ENCODE assay signal across 8 mouse cellular contexts in the genomic region with DNA sequence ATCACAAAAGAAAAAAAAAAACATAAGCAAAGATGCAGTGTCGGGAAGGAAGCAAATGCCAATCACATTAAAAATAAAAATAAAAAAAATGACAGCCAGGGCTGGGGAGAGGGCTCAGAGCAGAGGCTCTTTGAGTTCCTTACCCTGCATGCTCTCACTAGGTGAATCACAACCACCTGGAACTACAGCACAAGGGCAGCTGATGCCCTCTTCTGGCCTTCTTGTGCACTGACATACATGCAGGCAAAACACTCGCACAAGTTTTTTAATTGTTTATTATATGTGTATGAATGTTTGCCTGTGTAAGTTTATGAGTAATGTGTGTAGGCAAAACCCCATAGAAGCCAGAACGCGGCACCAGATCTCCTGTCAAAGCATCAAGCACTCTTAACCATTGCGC. TPM values are rescaled to one million over a fixed set of nuclear protein-coding genes. Genes with fewer than 3 reads are reported as not detected.
DNase-seq lines count a peak whose midpoint lies in the region; ATAC-seq and TF ChIP-seq lines count a peak whose summit lies in the region.
"Had no signal": no experiment of that assay in that cellular context is flagged by ENCODE, and none has a peak within 500 bp of the region (broad histone marks: within the 10 kb centered on the region; RNA-seq: fewer than 3 reads in every experiment).

No protein-coding gene starts in this region.

- no peak overlapping the region for H3K9ac ChIP-seq in midbrain, embryonic 14.5 days (replicated peaks; ENCODE audit: low read length)
- no peak overlapping the region for H3K9ac ChIP-seq in limb, embryonic 14.5 days (ENCODE audit: low read depth, low read length, severe bottlenecking)
- H3K9ac ChIP-seq: midbrain, embryonic 13.5 days had no signal

- no peaks in the 10 kb centered on the region for H3K27me3 ChIP-seq in midbrain, embryonic 14.5 days (ENCODE audit: control insufficient read depth, insufficient read depth, low read length)
- H3K27me3 ChIP-seq in midbrain, embryonic 10.5 days (ENCODE audit: low read depth, poor library complexity, severe bottlenecking): no peaks in the 10 kb centered on the region
- no peaks in the 10 kb centered on the region for H3K27me3 ChIP-seq in limb, embryonic 14.5 days (ENCODE audit: control insufficient read depth, insufficient read depth, low read length)
- H3K27me3 ChIP-seq: midbrain, embryonic 13.5 days had no signal

- TF ChIP-seq POLR2A in limb, embryonic 14.5 days (IDR thresholded peaks at IDR 0.05; ENCODE audit: borderline replicate concordance, extremely low read depth, insufficient read depth, insufficient read length): no peak

- peaks cover 49% of the 10 kb centered on the region for H3K36me3 ChIP-seq in midbrain, embryonic 14.5 days (ENCODE audit: control insufficient read depth, insufficient read depth, low read length)
- peaks cover 38% of the 10 kb centered on the region for H3K36me3 ChIP-seq in midbrain, embryonic 10.5 days
- peaks cover 41% of the 10 kb centered on the region for H3K36me3 ChIP-seq in limb, embryonic 14.5 days (ENCODE audit: control insufficient read depth, insufficient read depth, low read length)

- peak; percentile 61 for DNase-seq in midbrain, embryonic 14.5 days
- DNase-seq in midbrain, embryonic 10.5 days (ENCODE audit: low spot score): no peak
- peak; percentile 51 for DNase-seq in ZHBTc4 (ENCODE audit: low read depth, low spot score)
- DNase-seq in limb, embryonic 14.5 days (ENCODE audit: low spot score): peak; percentile 49
- DNase-seq in thymus, postnatal 14 days: peak; percentile 56
- no peak for DNase-seq in layer of hippocampus, adult 8-10 months (ENCODE audit: low spot score in 2 of 2)
- DNase-seq in spleen, postnatal 4 days (ENCODE audit: low spot score in 2 of 2): no peak

- H3K4me3 ChIP-seq in midbrain, embryonic 14.5 days (replicated peaks; ENCODE audit: low read depth, low read length): no peak overlapping the region
- no peak overlapping the region for H3K4me3 ChIP-seq in midbrain, embryonic 10.5 days
- H3K4me3 ChIP-seq in limb, embryonic 14.5 days (replicated peaks; ENCODE audit: low read length): no peak overlapping the region
- H3K4me3 ChIP-seq: midbrain, embryonic 13.5 days had no signal

- H3K27ac ChIP-seq in midbrain, embryonic 14.5 days (replicated peaks; ENCODE audit: low read depth, low read length): no peak overlapping the region
- no peak overlapping the region for H3K27ac ChIP-seq in midbrain, embryonic 10.5 days (replicated peaks)
- no peak overlapping the region for H3K27ac ChIP-seq in limb, embryonic 14.5 days (replicated peaks; ENCODE audit: low read depth, low read length)
- H3K27ac ChIP-seq: midbrain, embryonic 13.5 days had no signal

- ATAC-seq in midbrain, embryonic 14.5 days (ENCODE audit: low FRiP score, low TSS enrichment): no peak
- no peak for ATAC-seq in limb, embryonic 14.5 days (ENCODE audit: low FRiP score, low read depth)
- ATAC-seq: midbrain, embryonic 13.5 days had no signal

- H3K4me1 ChIP-seq in midbrain, embryonic 14.5 days (ENCODE audit: control insufficient read depth, insufficient read depth, low read length): no peaks in the 10 kb centered on the region
- peaks cover 9% of the 10 kb centered on the region for H3K4me1 ChIP-seq in midbrain, embryonic 10.5 days
- H3K4me1 ChIP-seq in limb, embryonic 14.5 days (ENCODE audit: control insufficient read depth, insufficient read depth, low read length): no peaks in the 10 kb centered on the region
- H3K4me1 ChIP-seq: midbrain, embryonic 13.5 days had no signal

- no peaks in the 10 kb centered on the region for H3K9me3 ChIP-seq in midbrain, embryonic 14.5 days (ENCODE audit: control insufficient read depth, low read length)
- no peaks in the 10 kb centered on the region for H3K9me3 ChIP-seq in midbrain, embryonic 10.5 days (replicated peaks)
- no peaks in the 10 kb centered on the region for H3K9me3 ChIP-seq in limb, embryonic 14.5 days (ENCODE audit: control insufficient read depth, low read length)
- H3K9me3 ChIP-seq: midbrain, embryonic 13.5 days had no signal

- no peak overlapping the region for H3K4me2 ChIP-seq in midbrain, embryonic 14.5 days (ENCODE audit: low read length)
- no peak overlapping the region for H3K4me2 ChIP-seq in limb, embryonic 14.5 days (replicated peaks; ENCODE audit: low read depth, low read length, severe bottlenecking)
- H3K4me2 ChIP-seq: midbrain, embryonic 13.5 days had no signal

- 65% methylated on average over 5 of the region's 5 CpGs for WGBS in midbrain, embryonic 14.5 days
- 65% methylated on average over 5 of the region's 5 CpGs for WGBS in midbrain, embryonic 10.5 days
- 62% methylated on average over 5 of the region's 5 CpGs for WGBS in limb, embryonic 14.5 days

RNA-seq across cellular contexts. Expression of a gene that starts 11.3 kb away (rescaled TPM):
- polyA plus RNA-seq in midbrain, embryonic 14.5 days (2014; fragmentation: Nextera tagmentation; extraction: Ambion mirVana): 57.4 and 62.7 TPM in 2 replicates
- 54.0 and 63.7 TPM in 2 replicates for polyA plus RNA-seq in midbrain, embryonic 10.5 days (2016; fragmentation: Nextera tagmentation; extraction: Ambion mirVana)
- polyA plus RNA-seq in limb, embryonic 14.5 days (2012; rRNA removed): 45.6 and 50.1 TPM in 2 replicates
- 80.8 and 92.8 TPM in 2 replicates for polyA plus RNA-seq in limb, embryonic 14.5 days (2014; fragmentation: Nextera tagmentation; extraction: Ambion mirVana)
- 10 to 100 TPM; 51.2 to 73.5 (median 59.2) TPM for total RNA-seq in layer of hippocampus, adult 8-10 months (2022)

RNA-seq across cellular contexts. Expression of a gene that starts 14.4 kb away (rescaled TPM):
- 57.6 and 61.0 TPM in 2 replicates for polyA plus RNA-seq in midbrain, embryonic 14.5 days (2014; fragmentation: Nextera tagmentation; extraction: Ambion mirVana)
- 64.5 and 70.1 TPM in 2 replicates for polyA plus RNA-seq in midbrain, embryonic 10.5 days (2016; fragmentation: Nextera tagmentation; extraction: Ambion mirVana)
- polyA plus RNA-seq in limb, embryonic 14.5 days (2012; rRNA removed): 60.8 and 69.7 TPM in 2 replicates
- 93.4 and 97.6 TPM in 2 replicates for polyA plus RNA-seq in limb, embryonic 14.5 days (2014; fragmentation: Nextera tagmentation; extraction: Ambion mirVana)
- total RNA-seq in layer of hippocampus, adult 8-10 months (2022): 10 to 100 TPM; 34.6 to 39.1 (median 37.6) TPM

RNA-seq across cellular contexts. Expression of a gene that starts 31.7 kb away (rescaled TPM):
- polyA plus RNA-seq in midbrain, embryonic 14.5 days (2014; fragmentation: Nextera tagmentation; extraction: Ambion mirVana): 31.8 and 42.5 TPM in 2 replicates
- 47.2 and 47.6 TPM in 2 replicates for polyA plus RNA-seq in midbrain, embryonic 10.5 days (2016; fragmentation: Nextera tagmentation; extraction: Ambion mirVana)
- 83.7 and 101 TPM in 2 replicates for polyA plus RNA-seq in limb, embryonic 14.5 days (2012; rRNA removed)
- 52.0 and 59.3 TPM in 2 replicates for polyA plus RNA-seq in limb, embryonic 14.5 days (2014; fragmentation: Nextera tagmentation; extraction: Ambion mirVana)
- 10 to 100 TPM; 22.3 to 28.1 (median 26.3) TPM for total RNA-seq in layer of hippocampus, adult 8-10 months (2022)

RNA-seq across cellular contexts. Expression of a gene that starts 36.6 kb away (rescaled TPM):
- 0.17 TPM in 1 of 2 replicates, not detected in the other for polyA plus RNA-seq in midbrain, embryonic 14.5 days (2014; fragmentation: Nextera tagmentation; extraction: Ambion mirVana)
- polyA plus RNA-seq in midbrain, embryonic 10.5 days (2016; fragmentation: Nextera tagmentation; extraction: Ambion mirVana): 0.46 and 0.60 TPM in 2 replicates
- 0.70 TPM in 2 replicates for polyA plus RNA-seq in limb, embryonic 14.5 days (2012; rRNA removed)
- 0.57 and 0.94 TPM in 2 replicates for polyA plus RNA-seq in limb, embryonic 14.5 days (2014; fragmentation: Nextera tagmentation; extraction: Ambion mirVana)
- total RNA-seq in layer of hippocampus, adult 8-10 months (2022): under 1 TPM in 3 of 4 experiments, not detected in 1; 0.08 to 0.98 (median 0.92) TPM

RNA-seq across cellular contexts. Expression of a gene that starts 40.6 kb away (rescaled TPM):
- 201 and 236 TPM in 2 replicates for polyA plus RNA-seq in midbrain, embryonic 14.5 days (2014; fragmentation: Nextera tagmentation; extraction: Ambion mirVana)
- polyA plus RNA-seq in midbrain, embryonic 10.5 days (2016; fragmentation: Nextera tagmentation; extraction: Ambion mirVana): 214 and 220 TPM in 2 replicates
- polyA plus RNA-seq in limb, embryonic 14.5 days (2012; rRNA removed): 106 and 133 TPM in 2 replicates
- polyA plus RNA-seq in limb, embryonic 14.5 days (2014; fragmentation: Nextera tagmentation; extraction: Ambion mirVana): 105 and 117 TPM in 2 replicates
- 100 to 1,000 TPM in 2 of 4 experiments, 10 to 100 TPM in 2; 94.3 to 103 (median 98.5) TPM for total RNA-seq in layer of hippocampus, adult 8-10 months (2022)

Comparison
In these comparisons a context has a peak if more than half of its experiments do, and no peak if none do; other contexts are left out.
1. DNase-seq: peak in midbrain, embryonic 14.5 days (single experiment), ZHBTc4 (single experiment), limb, embryonic 14.5 days (single experiment) and thymus, postnatal 14 days (single experiment); none in midbrain, embryonic 10.5 days (single experiment), layer of hippocampus, adult 8-10 months (0 of 2) and spleen, postnatal 4 days (0 of 2).